Mouse (Mus musculus) adrenal gland, adult 18-20 months (tissue): ENCODE data around the gene D430041D05Rik. TPM values are rescaled to one million over a fixed set of nuclear protein-coding genes. Genes with fewer than 3 reads are reported as not detected.

ENCODE experiments used
- DNase-seq, 2 experiments: peaks; one replicate each; pipeline ENCODE4 v3.0.0; 2021 to 2022; ENCODE audit warnings: low spot score in 2 of 2
- total RNA-seq, 2 experiments: library from RNA; stranded (reverse); gene quantifications; 1 replicate in 1 of 2; 2 replicates in 1 of 2; pipeline ENCODE4 v1.2.3; 2021

D430041D05Rik gene
- total RNA-seq, 2 experiments from 2014 or later = 7.0 to 11.9 TPM

DNA sequence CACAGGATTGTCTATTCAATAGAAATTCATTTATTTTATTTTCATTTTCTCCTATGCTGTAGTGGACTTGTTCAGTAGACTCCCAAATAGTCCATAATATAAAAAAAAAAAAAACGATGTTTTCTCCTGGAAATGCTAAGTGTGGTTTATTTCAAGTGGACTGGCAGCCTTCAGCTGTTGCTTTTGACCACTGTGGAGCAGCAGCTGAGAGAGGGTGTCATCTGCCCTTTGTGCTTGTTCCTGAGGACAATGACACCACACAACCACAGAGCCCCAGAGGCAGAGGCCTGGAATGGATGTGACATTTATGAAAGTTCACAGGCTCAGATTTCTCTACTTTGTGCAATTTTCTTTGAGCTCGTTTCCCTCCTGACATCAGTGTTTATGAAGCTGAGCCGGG lies 124.0 kb downstream of the D430041D05Rik start:
- no peak for DNase-seq

DNA sequence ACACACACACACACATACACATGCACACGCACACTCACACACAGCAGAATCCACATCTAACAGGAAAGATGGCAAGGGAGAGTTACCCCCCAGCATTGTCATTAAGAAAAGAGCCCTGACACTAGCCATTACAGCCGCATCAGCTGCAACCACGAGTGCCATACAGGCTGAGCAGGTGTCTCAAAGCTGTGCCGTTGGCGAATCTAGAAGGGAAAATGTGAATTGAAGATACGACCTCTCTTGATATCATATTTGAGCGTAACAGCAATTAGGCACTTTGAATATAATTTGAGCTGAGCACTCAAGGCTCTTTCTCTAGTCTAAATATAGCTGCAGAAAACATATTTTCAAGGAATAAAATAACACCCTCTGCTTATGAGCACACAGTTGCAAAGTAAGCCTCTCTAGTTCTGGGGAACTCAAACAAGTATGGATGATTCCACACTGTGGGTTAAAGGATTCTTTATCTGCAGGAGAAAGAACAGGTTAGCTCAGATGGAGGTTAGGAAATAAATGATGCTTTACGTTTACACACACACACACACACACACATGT lies 127.3 kb downstream of the D430041D05Rik start:
- DNase-seq = no peak

DNA sequence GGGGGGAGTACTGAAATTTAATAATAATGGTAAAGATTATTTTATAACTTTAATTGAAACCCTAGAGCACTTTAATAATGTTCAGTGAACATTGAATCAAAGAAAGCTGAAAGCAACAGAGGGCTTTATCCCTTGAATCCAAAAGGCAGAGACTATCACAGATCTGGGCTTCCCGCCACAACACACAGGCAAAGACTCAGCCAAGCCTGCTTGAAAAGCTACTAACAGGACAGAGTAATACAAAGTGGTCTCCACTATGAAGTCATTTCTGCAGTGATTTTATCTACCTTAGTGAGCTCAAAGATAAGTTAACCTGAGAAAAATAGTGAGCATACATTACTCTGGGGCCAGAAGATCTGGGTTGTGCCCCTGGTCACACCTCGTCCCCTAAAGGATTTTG lies 128.0 kb downstream of the D430041D05Rik start:
- DNase-seq = no peak

DNA sequence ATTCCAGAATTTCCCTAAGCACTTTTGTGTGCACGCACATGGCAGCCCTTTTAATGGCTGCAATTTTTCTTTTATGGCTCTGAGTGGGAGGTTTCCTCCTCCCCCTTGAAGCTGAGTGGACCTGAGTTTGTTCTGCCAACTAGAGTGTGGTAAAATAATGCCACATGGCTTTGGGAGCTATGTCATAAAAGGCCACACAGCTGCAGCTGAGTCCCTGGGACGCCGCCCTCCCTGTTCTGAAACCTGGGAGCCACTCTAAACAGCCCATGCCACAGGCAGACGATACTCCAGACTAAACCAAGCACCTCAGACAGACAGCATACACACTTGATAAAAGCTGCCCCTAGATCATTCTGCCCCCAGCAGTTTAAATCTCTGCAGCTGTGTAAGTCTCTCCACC lies 143.8 kb downstream of the D430041D05Rik start:
- DNase-seq = no peak

DNA sequence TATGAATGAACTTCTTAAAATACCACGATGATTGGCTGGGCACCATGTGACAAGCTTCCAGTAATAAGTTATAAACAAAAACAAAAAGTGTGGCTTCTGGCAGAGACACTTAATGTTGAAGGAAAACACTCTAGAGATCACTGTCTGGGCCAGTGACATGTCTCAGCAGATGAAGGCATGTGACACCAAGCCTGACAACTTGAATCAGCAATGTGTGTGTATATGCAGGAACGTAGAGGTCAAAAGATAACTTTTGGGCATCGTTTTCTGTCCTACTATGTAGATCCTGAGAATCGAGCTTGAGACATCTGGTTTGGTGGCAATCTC lies 149.1 kb downstream of the D430041D05Rik start:
- no peak for DNase-seq

DNA sequence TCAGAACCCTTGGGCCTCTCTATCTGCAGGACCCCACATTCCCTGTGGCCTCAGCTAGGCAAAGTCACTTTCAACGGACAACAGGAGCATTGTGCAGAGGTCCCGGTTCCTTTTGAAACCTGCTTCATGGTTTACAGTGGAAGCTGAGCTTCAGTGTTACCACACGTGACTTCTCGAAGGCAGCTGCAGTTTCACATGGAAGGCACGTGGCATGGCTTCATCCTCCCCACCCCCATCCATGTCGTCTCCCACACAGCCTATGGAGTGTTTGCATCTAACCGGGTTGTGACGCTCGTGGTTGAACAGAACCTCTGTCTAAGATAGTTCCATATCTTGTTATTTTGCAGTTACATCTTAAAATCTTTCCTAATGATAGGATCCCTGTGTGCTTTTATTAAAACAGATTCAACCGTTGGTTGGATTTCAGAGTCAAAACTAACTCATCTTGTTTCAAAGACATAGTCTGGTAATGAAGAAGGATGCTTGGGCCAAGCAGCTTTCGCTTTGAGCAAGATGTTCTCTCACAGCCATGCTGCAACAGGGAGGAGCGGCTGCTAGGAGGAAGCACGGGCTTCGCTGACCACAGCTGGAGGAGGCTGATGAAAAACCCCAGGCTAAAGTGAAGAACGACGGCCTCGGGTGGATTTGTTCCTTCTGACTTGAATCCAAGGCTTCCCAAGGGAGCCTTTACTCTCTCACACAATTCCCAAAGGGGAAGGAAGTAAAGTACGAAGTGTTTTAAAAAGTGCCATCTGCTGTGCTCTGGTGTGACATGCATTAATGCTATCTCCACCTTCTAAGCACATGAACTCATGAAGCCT lies 149.7 kb downstream of the D430041D05Rik start:
- no peak for DNase-seq

DNA sequence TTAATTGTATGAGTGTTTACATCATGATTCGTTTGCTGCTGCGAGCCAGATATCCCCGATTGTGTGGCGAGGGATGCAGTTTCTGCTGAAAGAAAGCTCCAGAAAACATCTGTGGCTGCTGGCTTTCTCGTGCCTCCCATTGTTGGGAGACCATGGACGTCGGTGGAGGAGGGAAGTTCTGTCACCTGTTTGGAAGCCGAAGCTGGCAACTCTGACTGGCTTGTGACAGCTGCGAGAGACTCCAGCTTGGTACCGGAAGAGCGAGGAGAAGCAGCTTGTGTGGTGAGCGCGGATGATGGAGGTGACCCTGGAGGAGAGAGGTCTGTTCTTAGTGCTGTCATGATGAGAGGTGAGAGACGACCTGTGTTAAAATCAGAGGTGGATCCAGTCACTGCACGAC lies 154.2 kb downstream of the D430041D05Rik start:
- no peak for DNase-seq

DNA sequence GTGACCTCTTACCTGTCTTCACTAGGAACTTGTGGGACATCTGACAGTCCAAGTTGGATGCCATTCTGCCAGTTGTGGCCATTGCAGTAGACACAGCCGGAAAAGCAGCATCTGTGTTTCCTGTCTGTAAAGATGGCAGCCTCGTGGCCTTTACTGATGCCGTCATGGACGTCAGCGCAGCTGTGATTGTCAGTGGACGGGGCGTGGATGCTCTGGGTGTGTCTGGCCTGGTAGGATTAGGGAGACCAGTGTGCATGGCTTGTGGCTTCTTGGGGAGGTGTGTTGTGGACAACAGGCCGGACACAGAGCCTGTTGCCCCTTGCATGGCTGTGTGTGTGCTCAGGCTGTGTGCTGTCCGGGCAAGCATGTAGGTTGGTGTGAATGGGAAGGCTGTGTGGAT lies 155.9 kb downstream of the D430041D05Rik start:
- no peak for DNase-seq

DNA sequence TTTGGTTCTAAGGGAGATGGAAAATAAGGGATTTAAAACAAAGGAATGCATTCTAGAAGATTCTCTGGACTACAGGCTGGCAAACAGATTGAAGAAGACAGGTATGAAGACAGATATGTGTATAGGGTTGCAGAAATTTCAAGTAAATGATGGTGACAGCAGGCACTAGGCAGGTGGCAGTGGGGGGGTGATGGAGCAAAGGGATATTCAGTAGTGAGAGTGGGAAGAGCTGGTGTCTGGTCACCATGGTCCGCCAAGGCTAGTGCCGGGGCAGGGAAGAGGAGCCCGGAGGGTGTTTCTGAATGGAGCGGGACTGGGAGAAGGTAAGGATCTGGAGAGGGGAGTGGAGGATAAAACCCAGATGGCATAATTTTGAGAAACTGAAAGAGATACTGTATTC lies 157.5 kb downstream of the D430041D05Rik start:
- no peak for DNase-seq

DNA sequence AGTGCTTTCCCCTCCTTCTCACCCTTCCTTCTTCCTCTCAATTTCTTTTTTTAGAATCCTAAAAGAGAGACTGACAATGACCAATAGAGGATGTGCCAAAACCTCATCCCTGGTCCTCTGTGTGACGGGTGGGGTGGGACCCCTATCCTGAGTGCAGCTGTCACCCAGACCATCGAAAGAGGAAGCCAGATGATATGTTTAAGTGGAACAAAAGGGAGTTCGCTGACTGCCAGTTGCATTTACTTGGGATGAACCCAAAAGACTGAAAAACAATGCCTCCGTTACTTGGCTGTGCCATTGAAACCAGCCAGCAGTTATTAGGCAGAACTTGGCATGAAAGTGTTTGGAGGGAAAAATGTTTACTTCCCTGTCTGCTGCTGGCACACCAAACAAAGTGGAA lies 159.2 kb downstream of the D430041D05Rik start:
- no peak for DNase-seq

DNA sequence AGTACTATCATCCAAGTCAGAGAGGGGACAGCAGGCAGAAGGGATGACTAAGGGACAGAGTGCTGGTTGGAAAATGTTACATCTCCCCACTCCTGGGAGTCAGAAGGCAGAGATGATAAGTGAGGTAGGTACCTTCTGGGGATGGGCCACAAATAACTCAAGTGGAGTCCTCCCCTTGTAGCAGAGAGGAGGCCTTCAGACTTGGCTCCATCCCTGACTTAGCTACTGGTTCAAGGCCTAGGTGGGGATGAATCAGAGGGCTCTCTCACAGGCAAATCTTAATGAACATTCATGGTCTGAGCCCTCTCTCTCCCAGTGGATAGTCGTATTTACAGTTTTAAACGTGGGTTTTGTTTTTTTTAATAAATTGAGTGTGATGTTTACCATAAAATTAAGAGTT lies 161.0 kb downstream of the D430041D05Rik start:
- peak in 1 of 2 experiments; percentile 10 for DNase-seq

DNA sequence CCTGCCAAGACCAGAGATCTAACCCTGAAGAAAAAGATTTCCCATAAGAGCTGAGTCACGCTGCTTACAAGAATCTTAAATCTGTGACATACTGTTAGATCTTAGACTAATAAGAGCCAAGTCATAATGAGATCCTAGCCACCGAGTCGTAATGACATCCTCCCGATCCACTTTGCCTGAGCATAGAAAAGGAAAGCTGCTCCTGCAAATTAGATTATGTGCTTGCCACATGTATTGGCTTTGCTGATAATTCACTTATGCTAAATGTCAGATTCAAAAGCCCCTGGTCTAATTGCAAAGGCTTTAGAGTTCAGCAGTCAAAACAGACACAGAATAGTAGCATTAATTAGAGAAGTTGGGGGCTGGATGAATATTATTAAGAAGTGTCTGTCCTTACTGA lies 164.0 kb downstream of the D430041D05Rik start:
- DNase-seq = no peak

DNA sequence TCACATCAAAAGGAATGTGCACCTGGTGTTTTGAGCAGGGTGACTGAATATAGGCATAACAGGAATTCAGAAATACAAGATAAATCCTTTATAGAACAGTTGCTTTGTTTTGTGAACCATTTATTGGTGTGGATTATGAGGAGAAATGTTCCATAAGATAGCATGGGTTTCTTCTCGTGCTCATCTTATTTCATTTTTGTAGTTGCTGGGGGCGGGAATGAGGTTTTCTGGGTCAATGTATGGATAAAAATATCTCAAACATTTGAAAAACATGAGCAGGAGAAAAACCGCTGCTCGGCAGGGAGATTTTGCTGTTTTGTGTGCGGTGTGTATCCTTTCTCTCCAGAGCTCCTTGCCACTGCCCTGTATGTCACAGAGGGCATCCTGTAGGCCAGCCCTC lies 168.8 kb downstream of the D430041D05Rik start:
- DNase-seq = no peak

DNA sequence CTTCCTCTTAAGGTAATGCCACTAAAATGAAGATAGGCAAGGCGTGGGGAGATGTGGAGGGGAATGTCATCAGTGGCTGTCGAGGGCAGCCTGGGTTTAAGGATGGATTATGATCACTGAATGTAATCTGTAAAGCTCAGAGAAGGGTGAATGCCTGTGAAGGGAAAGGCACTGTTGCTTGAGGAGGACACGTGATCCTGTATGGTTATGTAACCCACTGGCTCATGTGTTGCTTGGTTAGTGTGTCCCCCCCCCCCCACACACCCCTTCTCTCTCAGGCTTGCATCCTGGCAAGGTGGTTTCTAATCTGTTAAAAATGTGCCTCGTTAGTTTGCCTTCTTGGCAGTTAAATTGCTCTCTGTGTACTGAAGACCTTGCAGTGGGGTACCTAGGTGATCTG lies 173.7 kb downstream of the D430041D05Rik start:
- no peak for DNase-seq

DNA sequence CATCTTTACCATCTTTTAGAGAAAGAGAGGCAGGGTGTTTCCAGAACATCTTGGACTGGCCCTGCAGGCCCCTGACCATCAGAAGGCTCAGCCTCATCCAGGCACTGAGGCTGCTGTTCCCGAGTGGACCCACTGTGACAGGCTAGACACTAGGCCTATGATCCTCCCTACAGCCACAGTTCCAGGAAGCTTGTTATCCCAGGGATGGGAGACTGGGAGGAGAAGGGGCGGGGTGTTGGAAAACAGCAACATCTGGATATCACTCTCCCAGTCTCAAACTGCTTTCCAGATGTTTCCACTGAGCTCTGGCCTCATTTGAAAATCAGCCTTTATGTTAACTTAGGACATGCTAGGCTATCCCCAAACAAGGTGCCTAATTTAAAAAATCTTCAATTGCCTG lies 180.4 kb downstream of the D430041D05Rik start:
- DNase-seq = no peak

DNA sequence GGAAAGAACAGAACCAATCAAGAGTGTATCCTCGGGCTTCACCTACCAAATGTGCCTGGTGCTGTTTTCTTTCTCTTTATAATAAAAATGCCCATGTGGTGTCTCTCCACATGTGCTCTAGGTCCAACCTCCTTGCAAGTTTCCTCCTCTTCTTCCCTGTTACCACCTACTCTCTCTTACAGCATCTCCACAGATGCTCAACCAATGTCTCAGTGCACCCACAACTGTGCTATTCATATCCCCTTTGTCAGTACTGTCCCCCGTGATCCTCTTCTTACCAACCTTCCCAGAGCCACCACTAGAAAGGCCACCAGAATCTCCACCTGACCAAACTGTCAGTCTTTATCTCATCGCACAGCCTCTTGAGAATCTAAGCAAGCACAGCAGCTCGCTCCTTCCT lies 184.8 kb downstream of the D430041D05Rik start:
- no peak for DNase-seq

DNA sequence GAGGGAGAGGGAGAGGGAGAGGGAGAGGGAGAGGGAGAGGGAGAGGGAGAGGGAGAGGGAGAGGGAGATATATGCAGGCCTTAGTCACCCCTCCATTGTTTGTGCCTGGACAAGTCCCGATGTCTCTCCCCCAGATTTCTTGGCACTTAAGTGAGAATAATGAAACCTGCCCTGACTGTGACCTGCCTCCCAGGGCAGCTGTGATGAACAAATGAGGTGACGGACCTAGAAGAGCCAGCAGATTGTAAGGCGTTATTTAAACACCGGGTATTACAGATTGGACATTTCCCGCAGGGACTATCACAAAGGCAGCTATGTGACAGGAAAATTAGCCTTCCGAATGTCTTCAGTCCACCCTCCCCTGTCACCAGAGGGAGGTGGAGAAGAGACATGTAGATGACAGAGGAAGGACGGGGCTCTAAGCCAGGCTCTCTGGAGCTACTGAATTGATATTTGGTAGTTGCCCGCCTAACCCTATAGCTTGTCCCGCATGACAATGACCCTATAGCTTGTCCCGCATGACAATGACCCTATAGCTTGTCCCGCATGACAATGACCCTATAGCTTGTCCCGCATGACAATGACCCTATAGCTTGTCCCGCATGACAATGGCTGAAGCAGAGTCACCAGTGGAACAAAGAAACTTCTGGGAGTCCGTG lies 191.0 kb downstream of the D430041D05Rik start:
- no peak for DNase-seq

DNA sequence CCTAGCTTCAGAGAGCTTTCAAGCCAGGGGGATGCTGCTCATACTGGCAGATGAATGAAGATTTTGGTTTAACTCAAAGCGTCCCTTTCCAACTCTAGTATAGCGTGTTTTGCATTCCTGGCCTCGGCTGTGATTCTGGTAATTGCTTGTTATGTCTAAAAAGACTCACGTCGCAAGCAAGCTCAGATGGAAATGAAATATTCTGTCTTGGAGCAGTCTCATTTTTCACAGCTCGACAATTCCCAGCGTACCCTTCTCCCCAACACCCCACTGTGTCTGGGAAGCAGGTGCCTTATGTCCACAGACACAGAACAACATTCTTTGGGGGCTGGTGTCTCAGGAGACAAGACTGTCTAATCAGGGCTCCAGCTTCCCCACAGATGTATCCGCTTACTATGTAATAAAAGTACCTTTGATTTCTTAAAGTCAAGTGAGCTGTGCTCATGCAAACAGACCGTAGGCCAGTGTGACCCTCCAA lies 192.2 kb downstream of the D430041D05Rik start:
- no peak for DNase-seq

DNA sequence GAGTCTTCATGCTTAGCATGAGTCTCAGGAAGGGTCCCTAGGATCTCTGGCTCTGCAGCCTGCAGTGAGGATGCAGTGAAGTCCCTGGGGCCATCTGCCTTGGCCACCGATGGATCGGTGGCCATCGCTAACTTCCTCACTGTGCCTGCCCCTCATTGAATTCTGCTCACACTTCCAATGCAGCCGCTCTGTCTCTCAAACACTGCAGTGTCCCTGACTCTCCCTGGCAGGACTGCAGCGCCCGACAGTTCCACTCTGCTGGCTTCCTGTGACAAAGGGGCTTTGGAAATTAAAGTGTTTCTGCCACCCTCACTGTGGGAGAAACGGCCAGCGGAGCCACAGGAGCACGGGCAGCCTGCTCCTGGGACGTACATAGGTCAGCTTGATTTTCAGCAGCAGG lies 192.7 kb downstream of the D430041D05Rik start:
- no peak for DNase-seq

DNA sequence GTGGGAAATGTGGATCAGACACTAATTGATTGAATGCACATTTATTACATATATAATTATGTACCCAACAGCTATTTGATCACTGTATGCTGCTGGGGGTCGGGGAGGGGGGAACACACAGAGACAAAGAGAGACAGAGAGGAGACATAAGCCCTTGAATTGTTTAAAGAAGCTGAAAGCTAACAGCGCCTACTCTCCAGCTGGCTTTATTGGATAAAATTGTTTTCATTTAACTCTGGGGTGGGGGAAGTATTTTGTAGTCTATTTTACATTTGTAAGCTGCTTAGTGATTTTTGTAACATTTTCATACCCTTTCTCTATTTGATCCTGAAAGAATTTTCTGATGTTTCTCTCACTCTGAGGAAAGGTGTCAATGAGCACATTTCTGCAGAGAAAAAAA lies 201.4 kb downstream of the D430041D05Rik start:
- no peak for DNase-seq

DNA sequence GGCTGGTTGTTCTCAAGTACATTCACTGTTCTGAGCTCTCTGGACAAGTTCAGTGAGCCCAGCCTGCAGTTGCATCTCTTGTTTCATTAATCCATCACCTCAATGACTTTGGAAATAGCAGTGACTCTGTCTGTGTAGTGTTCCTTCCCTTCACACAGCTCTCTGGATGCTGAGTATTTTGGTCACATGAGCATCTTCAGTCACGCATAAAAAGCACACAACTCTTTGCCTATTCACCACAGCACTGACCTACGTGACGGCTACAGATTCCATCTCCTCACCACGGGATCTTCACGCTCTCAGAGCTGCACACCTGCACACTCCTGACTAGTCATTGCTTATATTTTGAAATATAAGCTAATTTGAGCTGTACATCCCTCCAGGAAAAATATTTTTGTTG lies 202.4 kb downstream of the D430041D05Rik start:
- no peak for DNase-seq

DNA sequence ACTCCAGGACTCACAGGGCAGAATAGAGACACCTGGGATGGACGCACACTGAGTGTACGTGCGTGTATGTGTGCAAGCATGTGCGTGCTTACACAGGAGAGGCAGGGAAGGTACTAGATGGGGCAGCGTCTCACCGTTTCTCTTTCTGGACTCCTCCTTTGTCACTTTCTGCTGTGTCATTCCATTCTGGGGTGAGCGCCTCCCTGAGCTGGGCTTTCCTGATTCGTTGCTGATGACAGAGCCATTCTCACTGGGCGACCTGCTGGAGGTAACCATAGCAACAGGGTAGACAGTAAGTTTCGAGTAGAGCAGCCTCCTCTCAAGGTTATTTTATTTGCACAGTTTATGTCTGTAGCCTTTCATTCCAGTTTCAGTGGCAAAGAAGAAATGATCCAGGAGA lies 202.9 kb downstream of the D430041D05Rik start:
- DNase-seq = peak in 1 of 2 experiments; percentile 10
